Mouse (Mus musculus) activated CD4-positive, CD25-positive, alpha-beta regulatory T cell, adult 4 months (primary cell): ENCODE data around the gene Cd244a. TPM values are rescaled to one million over a fixed set of nuclear protein-coding genes. Genes with fewer than 3 reads are reported as not detected.
A peak's percentile ranks its signal among the peaks of the same experiment; 100 is the strongest.

ENCODE experiments used
- ATAC-seq: one replicate; pipeline ENCODE4 v1.8.0; 2017
- polyA plus RNA-seq, 2 experiments: library from polyadenylated mRNA; unstranded; fragments of 100-300 nt; shearing (Covaris generic); gene quantifications; one replicate each; pipeline ENCODE4 v1.2.1; 2017

Gene Cd244a
- 1 to 10 TPM; 1.0 to 1.4 TPM for polyA plus RNA-seq

- ATAC-seq, result no peak
Observed at GRCm38 (mm10) chr1:171558898-171559297, at the start of gene Cd244a. Gene Cd244a, plus strand, starts transcription at chr1:171559193.

- ATAC-seq, result no peak
Observed at GRCm38 (mm10) chr1:171513234-171513633, 45.8 kb upstream of the Cd244a start.

GRCm38 (mm10) chr1:171513760-171514159, 45.2 kb upstream of the Cd244a start:
- no peak for ATAC-seq

- no peak for ATAC-seq
Observed at GRCm38 (mm10) chr1:171515039-171515438, 44.0 kb upstream of the Cd244a start.

GRCm38 (mm10) chr1:171515557-171515956, 43.4 kb upstream of the Cd244a start:
- ATAC-seq, result no peak

- no peak for ATAC-seq
Observed at GRCm38 (mm10) chr1:171531367-171531766, 27.6 kb upstream of the Cd244a start.

- no peak for ATAC-seq
Observed at GRCm38 (mm10) chr1:171532830-171533229, 26.2 kb upstream of the Cd244a start.

GRCm38 (mm10) chr1:171534557-171534956, 24.4 kb upstream of the Cd244a start:
- no peak for ATAC-seq

GRCm38 (mm10) chr1:171535194-171535593, 23.8 kb upstream of the Cd244a start, which contains the start of gene Itln1:
Gene Itln1, minus strand, starts transcription at chr1:171535294.
- no peak for ATAC-seq

GRCm38 (mm10) chr1:171540694-171541093, 18.3 kb upstream of the Cd244a start:
- ATAC-seq, result no peak

GRCm38 (mm10) chr1:171551326-171551725, 7.7 kb upstream of the Cd244a start:
- no peak for ATAC-seq

GRCm38 (mm10) chr1:171552230-171552629, 6.8 kb upstream of the Cd244a start:
- ATAC-seq, result no peak

- ATAC-seq, result no peak
Observed at GRCm38 (mm10) chr1:171553359-171554341, 5.3 kb upstream of the Cd244a start.

GRCm38 (mm10) chr1:171556366-171556765, 2.6 kb upstream of the Cd244a start:
- no peak for ATAC-seq

GRCm38 (mm10) chr1:171558407-171558806, 586 bp upstream of the Cd244a start:
- ATAC-seq, result no peak

- ATAC-seq, result no peak
Observed at GRCm38 (mm10) chr1:171560262-171560661, 1.3 kb downstream of the Cd244a start.

- no peak for ATAC-seq
Observed at GRCm38 (mm10) chr1:171561200-171561599, 2.2 kb downstream of the Cd244a start.

GRCm38 (mm10) chr1:171561639-171562225, 2.7 kb downstream of the Cd244a start:
- no peak for ATAC-seq

- no peak for ATAC-seq
Observed at GRCm38 (mm10) chr1:171563042-171563441, 4.0 kb downstream of the Cd244a start.

GRCm38 (mm10) chr1:171564247-171564646, 5.3 kb downstream of the Cd244a start:
- peak; percentile 73 for ATAC-seq

- peak; percentile 21 for ATAC-seq
Observed at GRCm38 (mm10) chr1:171565888-171566287, 6.9 kb downstream of the Cd244a start.

GRCm38 (mm10) chr1:171566777-171567176, 7.8 kb downstream of the Cd244a start:
- ATAC-seq, result peak; percentile 71

- ATAC-seq, result no peak
Observed at GRCm38 (mm10) chr1:171568436-171568835, 9.4 kb downstream of the Cd244a start.

GRCm38 (mm10) chr1:171577168-171577567, 18.2 kb downstream of the Cd244a start:
- ATAC-seq, result no peak
